Mouse (Mus musculus): Measurements from ENCODE around the gene Cdh3. TPM values are rescaled to one million over a fixed set of nuclear protein-coding genes. Genes with fewer than 3 reads are reported as not detected.

The Cdh3 gene
- total RNA-seq, 2 experiments from 2014 or later = not detected

- no peak for ATAC-seq (replicated peaks; ENCODE audit: low FRiP score, low TSS enrichment, poor library complexity, severe bottlenecking)
Observed at GRCm38 (mm10) chr8:106521845-106522244, 11.2 kb downstream of the Cdh3 start.

DNA sequence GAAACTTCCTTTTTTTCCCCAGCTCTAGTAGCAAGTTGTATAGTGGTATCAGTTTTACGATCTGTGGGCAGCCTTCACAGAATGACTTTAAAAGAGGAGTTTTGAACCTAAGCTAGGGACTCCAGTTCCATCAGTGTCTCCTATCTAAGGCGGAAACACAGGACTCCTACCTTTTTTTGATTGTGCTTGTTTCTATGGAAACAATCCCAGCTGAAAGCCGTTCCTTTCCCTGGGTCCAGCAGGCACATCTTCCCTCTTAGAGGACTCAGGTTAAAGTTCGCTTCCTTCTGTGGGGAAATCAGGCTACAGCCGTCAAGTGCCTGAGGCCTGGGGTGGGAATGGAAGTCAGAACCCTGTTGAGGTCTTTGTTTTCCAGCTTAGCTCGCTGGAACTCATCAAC lies 16.0 kb downstream of the Cdh3 start:
- no peak for ATAC-seq (replicated peaks; ENCODE audit: low FRiP score, low TSS enrichment, poor library complexity, severe bottlenecking)

DNA sequence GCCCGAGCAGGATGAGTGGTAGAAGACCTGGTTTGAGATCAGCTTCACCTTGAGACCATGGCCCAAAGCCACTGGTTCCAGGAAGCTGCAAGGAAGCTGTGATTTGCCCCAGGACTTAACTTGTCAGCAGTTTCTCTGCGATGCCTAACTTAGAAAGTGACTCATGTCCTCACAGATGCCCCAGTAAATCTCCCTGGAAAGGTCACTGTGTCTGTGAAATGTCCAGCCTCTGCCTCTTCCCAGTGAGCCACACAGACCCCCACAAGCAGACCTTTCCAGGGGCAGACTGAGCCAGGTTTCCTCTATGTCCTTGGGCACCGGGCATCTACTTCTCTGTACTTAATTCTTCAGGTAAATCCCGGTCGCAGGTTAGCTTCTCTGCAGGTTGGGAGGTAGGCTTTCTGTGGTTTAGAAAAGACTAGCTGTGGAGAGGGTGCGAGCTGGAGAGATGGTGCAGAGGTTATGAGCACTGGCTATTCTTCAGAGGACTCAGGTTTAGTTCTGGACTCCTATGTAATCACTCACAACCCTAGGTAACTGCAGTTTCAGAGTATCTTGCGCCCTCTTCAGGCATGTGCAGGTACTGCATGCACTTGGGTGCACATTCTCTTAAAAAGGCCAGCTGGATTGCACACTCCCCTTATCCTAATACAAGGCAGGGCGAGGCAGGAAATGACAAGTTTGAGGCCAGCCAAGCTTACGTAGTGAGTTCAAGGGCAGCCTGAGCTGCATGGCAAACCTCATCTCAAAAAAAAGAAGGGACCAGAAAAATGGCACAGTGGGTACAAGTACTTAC lies 16.7 kb downstream of the Cdh3 start:
- 0 out of 2 replicates have a peak, but pooled peaks have one; percentile 22 for ATAC-seq (replicated peaks; ENCODE audit: low FRiP score, low TSS enrichment, poor library complexity, severe bottlenecking)

DNA sequence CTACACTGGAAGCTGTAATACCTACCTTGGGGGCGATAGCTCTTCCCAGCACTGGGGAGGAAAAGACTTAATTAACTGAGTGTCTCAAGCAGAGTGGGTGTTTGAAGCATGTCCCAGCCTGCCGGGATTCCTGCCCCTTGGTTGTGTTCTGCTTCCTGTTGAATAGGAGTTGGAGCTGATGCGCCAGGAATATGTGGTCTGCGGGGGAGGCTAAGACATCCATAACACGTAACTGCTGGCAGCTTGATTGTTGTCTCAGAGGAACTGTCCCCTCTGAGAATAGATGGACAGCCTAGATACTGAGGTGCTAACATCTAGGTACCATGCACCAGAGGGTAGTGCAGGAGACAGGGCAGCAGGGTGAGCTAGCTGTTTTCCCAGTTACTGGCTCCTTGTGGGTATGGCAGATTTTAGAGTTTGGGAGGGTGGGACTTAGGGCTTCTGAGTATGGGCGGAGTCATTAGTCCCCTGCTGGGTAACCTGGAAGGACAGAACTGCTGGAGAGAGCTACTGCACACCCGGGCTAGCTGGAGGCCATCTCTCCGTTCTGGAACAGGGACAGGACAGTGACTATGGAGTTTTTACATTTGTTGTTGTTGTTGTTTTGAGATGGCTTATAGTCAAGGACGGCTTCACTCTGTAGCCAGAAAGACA lies 18.0 kb downstream of the Cdh3 start:
- no peak for ATAC-seq (replicated peaks; ENCODE audit: low FRiP score, low TSS enrichment, poor library complexity, severe bottlenecking)

DNA sequence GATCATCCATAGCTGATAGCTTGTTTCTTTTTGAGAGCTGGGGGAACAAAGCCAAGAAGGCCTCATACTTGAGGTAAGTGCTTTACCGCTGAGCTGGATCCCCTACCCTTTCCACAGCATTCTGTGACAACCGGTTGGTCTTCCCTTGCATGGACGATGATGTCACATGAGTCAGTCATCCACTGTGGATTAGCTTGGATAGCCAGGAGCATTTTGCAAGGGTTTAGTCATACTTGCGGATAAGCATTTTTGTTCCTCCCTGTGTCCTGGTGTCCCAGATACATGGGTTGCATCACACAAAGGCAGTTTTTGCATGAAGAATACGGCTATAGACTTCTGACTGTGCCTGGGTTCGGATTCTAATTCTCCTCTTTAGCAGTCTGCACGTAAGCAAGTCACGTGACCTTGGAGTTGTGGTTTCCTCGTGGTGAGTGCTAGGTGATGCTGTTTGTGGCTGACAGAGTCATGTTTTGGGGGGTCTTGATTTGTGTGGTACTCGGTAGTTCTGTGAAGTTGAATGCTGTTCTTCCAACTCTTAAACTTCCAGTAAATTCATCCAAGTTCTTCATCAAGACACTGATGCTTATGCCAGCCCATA lies 19.3 kb downstream of the Cdh3 start:
- ATAC-seq (replicated peaks; ENCODE audit: low FRiP score, low TSS enrichment, poor library complexity, severe bottlenecking) = no peak

- no peak for ATAC-seq (replicated peaks; ENCODE audit: low FRiP score, low TSS enrichment, poor library complexity, severe bottlenecking)
Observed at GRCm38 (mm10) chr8:106530566-106530965, 19.9 kb downstream of the Cdh3 start.

DNA sequence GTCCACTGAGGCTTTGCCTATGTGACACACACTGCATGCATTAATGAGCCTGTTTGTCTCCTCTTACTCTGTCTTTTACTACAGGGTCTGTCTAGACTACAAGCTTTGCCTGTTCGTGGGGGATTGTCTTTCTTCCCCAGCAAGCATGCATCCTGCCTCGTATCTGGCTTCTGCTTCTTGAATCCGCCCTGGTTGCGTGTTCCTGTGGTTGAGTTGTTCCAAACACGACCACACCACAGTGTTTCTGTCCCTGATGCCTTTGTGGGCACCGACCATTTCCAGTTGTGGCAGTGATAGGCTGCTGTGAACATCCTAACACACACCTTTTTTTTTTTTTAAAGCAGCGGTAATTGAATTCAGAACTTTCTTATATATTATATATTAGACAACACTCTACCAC lies 23.0 kb downstream of the Cdh3 start:
- ATAC-seq (replicated peaks; ENCODE audit: low FRiP score, low TSS enrichment, poor library complexity, severe bottlenecking) = no peak

- peak; percentile 59 for ATAC-seq (replicated peaks; ENCODE audit: low FRiP score, low TSS enrichment, poor library complexity, severe bottlenecking)
Observed at GRCm38 (mm10) chr8:106534449-106534848, 23.8 kb downstream of the Cdh3 start.

DNA sequence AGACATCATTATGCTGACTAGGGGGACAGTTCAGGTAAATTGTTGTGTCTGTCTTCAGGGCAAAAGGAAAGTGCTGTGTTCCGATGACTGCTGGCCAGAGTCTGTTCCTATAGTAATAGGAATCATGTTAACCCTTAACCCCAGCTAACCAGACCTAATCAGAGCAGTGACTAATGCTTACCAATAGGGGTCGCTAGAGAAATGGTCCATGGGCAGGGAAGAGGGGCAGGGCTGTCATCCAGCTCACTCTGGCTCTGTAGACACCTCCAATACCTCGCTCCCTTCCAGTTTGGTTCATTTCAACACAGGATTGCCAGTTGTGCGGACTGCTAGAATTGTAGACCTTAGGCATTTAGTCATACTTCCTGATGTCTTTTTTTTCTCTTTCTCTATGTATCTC lies 24.8 kb downstream of the Cdh3 start:
- ATAC-seq (replicated peaks; ENCODE audit: low FRiP score, low TSS enrichment, poor library complexity, severe bottlenecking) = peak; percentile 64

- ATAC-seq (replicated peaks; ENCODE audit: low FRiP score, low TSS enrichment, poor library complexity, severe bottlenecking) = no peak
Observed at GRCm38 (mm10) chr8:106539193-106539592, 28.5 kb downstream of the Cdh3 start.

DNA sequence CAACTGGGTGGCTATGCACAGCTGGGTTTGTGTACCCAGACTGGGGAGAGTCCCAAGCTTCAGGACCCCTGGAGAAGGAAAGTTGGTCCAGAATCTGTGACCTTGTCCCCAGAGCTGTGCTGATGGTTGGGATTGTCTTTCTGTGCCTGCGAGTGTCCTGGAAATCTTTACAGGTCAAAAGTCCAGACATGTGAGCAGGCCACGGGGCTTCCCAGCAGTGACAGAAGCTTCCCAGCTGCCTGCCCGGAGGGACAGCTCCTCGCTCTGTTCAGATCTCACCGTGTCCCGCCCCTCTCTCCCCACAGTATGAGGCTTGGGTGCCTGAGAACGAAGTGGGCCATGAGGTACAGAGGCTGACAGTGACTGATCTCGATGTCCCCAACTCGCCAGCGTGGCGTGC lies 30.3 kb downstream of the Cdh3 start:
- ATAC-seq (replicated peaks; ENCODE audit: low FRiP score, low TSS enrichment, poor library complexity, severe bottlenecking) = no peak

DNA sequence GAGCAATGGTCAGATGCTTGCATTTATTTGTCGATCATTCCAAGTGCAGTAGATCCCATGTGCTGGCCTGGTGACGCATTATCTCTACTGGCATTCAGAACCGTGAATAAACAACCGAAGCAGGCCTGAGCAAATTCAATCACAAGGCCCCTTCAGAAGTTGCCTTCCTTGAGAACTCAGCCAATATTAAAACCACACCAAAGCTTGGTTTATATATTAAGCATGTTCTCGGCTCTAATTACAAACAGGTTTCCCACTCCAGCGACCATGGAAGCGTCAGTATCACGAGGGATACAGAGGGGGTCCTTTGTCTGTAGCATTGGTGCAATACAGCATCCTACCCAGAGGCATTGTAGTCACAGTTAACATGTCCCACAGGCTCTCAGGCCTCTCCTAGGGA lies 32.4 kb downstream of the Cdh3 start:
- no peak for ATAC-seq (replicated peaks; ENCODE audit: low FRiP score, low TSS enrichment, poor library complexity, severe bottlenecking)

- peak; percentile 47; the same call in 1 of the 2 replicates for ATAC-seq (replicated peaks; ENCODE audit: low FRiP score, low TSS enrichment, poor library complexity, severe bottlenecking)
Observed at GRCm38 (mm10) chr8:106545149-106545548, 34.5 kb downstream of the Cdh3 start.

GRCm38 (mm10) chr8:106546746-106547145 lies 36.1 kb downstream of the Cdh3 start:
- ATAC-seq (replicated peaks; ENCODE audit: low FRiP score, low TSS enrichment, poor library complexity, severe bottlenecking) = no peak

GRCm38 (mm10) chr8:106548366-106548936 lies 37.8 kb downstream of the Cdh3 start:
- ATAC-seq (replicated peaks; ENCODE audit: low FRiP score, low TSS enrichment, poor library complexity, severe bottlenecking) = no peak

- no peak for ATAC-seq (replicated peaks; ENCODE audit: low FRiP score, low TSS enrichment, poor library complexity, severe bottlenecking)
Observed at GRCm38 (mm10) chr8:106550906-106551305, 40.2 kb downstream of the Cdh3 start.

- ATAC-seq (replicated peaks; ENCODE audit: low FRiP score, low TSS enrichment, poor library complexity, severe bottlenecking) = no peak
Observed at GRCm38 (mm10) chr8:106554011-106554410, 43.3 kb downstream of the Cdh3 start.

GRCm38 (mm10) chr8:106556068-106556645 lies 45.5 kb downstream of the Cdh3 start:
- ATAC-seq (replicated peaks; ENCODE audit: low FRiP score, low TSS enrichment, poor library complexity, severe bottlenecking) = no peak

- ATAC-seq (replicated peaks; ENCODE audit: low FRiP score, low TSS enrichment, poor library complexity, severe bottlenecking) = no peak
Observed at GRCm38 (mm10) chr8:106559844-106560243, 49.2 kb downstream of the Cdh3 start.
